Mouse (Mus musculus) right cerebral cortex, postnatal 36 days (tissue): ENCODE measurements at regions not wholly inside any gene's neighbourhood (a gene's known extent, or its start where the extent isn't known, plus 50 kb on each side); places are given as distances from the start of the nearest gene placed in this dataset.

ENCODE experiments used
- DNase-seq, 2 experiments: peaks; one replicate each; pipeline ENCODE4 v3.0.0; 2022; ENCODE audit warnings: low spot score in 2 of 2, mixed read lengths in 1 of 2

DNA sequence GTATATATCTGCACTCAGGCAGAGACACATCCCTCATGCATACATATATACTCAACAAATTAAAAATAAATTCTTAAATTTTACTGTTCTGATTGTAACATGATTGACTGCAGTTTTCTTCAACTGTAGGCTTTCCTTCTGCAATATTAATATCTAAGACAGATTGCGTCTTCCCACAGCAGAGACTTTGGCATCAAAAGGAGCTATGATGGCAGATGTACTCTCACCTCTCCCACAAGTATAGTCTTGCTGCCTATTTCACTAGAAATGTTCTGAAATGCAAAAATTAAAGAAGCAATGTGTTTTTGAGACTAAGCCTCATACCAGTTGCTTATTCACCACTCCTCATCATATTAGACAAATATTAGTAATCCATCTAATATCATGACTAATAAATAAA lies 356.5 kb downstream of the Dnah5 start:
- peak in 1 of 2 experiments; percentile 33 for DNase-seq

DNA sequence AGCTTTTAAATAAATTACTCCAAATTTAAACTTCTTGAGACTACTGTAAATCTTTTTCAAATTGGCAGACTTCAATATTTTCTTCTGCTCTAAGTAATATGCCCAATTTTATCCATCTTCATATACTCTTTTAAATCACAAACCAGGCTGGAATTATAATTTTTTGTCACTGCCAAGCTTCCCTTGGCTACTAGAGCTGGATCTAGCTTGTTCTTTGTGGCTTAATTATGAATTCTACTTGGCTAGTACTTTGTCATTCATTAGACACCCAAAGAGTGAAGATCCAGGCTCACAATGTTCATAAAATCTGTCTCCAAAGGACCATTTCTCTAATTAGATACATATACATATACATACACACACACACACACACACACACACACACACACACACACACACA lies 391.7 kb downstream of the Dnah5 start:
- no peak for DNase-seq

DNA sequence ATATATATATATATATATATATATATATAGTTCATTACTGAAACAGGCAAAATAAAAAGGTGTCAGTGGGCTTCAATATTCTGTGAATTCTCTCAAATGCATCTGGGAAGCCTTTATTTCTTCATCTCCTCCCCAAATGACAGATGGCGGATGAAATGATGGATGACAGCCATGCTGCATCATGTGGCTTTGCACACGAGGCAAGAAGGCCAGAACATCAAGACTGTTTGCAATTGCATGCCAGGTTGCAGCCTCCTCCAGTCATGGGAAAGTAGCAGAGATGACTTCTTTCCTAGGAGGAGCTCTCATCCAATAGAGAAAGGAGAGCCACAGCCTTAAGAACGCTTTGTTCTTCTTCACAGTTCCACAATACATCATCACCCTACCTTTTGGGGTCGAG lies 392.2 kb downstream of the Dnah5 start:
- DNase-seq, result no peak

DNA sequence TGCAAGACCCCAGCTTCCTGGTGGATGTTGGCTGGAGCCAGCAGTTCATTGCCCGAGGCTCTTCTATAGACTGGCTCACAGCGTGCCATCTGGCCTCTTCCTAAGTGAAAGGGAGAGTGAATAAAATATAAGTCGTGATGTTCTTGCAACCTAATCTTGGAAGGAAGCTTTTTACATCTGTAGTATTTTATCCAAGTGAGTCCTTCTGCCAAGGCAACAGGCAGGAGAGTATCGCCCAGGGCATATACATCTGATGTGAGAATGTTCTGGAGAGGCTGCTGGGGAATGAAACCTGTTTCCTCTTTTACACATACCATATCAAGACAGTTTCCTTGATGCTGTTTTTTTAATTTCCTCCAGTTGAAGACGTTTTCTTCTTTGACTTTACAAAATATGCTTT lies 396.6 kb downstream of the Dnah5 start:
- peak; percentile 9 for DNase-seq

DNA sequence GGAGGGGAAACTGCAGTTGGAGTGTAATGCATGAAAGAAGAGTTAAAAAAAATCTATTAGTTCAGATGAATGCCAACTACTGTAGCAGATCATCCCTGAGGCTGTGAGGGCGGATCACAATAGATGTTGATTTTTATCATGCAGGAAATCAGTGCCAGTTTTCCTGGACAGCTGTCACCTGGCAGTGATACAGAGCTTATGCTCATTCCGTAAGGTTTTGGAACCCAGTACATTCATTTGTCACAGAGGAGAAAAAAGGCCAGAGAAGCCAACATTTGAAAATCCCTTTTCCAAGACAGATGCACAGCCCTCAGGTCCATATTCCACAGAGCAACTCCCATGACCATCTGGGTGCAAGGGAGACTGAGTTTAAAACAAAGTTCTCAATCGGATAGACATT lies 412.1 kb downstream of the Dnah5 start:
- no peak for DNase-seq

DNA sequence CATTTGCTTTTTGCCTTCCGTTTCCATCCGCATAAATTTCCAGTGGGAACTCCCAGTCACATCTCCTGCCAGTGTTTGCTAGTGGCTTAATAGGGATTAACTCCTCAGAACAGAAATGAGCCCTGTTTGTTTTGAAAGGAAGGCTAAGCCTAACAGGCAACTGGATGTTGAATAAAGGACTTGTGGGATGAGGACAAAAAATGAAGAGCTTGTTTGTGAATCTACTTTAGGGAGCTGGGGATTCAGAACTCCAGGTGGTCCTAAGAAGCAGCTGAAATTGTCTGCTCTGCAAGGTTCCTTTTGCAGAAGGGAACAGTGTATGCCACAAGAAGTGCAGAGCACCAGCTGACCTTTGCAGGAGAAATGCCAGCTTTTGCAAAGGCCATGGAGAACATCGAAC lies 436.8 kb downstream of the Dnah5 start:
- no peak for DNase-seq

DNA sequence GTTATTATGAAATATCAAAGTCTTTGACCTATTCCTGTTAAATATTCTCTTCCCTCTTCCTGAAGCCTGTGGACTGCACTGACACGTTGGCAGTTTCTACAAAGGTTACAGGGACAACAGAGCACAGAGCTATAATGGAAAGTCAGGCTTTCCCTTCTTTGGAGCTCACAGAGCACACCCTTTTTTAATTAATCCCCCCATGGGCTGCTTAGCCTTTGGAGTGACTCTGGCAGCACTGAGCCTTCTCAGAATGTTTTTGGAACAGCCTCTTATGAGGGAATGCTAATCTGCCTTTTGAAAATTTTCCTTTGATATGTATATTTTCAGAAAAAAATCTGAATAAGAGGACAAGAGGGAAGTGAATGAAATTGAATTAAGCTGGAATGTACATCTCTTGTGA lies 441.6 kb downstream of the Dnah5 start:
- no peak for DNase-seq

DNA sequence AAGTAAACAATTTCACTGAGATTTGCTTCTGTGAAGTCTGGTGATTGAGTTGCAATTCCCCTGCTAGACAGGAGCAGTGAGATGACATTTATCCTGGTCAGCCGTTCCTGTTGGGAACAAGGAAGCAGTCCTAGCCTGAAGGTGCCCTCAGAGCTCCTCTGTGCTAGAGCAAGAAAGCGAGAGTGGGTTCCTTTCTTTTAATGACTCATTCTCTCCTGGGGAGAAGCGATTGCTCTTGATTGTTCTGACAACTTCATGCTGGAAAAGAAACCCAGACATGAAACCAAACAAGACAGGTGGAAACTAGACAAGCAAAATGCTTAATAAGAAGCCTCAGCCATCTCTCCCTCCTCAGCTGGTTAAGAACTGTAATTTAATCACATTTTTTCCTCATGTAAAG lies 450.4 kb downstream of the Dnah5 start:
- no peak for DNase-seq

DNA sequence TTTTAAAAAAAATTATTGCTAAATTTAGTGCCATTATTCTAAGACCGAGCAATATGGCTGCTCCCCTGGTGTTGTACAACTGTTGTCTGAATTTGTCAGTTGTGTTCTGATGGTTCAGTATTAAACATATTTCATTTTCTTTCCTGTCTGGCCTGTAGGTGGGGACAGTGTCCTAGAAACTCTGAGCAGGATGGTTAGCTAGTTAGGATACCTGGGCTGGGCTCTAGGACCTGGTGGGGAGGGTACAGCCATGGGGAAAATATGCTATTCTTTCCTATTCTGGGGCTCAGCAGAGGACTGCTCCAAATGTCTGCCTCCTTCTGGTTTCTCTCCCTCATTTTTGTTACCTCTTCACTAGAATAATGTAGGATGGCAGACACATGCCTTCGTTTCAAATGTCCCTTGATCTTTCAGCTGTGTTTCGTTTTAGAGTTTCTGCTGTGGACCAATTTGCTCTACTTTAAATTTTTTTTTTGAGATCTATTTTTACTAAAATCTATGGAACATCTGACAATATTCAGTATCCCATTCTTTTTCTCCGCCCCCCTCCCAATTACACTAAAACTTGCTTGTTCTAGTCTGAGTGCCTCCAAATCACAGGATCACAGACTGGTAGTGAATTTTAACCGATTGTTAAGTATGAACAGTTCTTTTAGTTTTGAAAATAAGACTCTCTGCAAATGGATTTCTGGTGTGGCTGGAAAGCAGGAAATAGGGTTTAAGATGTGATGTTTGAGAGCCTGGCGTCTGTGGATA lies 460.5 kb downstream of the Dnah5 start:
- no peak for DNase-seq
